Mouse (Mus musculus): ENCODE data around the gene Htra3.

The Htra3 gene

GRCm38 (mm10) chr5:35679256-35680155, at the start of gene Htra3:
Htra3 (minus strand) TSS chr5:35679782.
- in situ Hi-C loops (cut with MboI, MseI) = no loop called here

GRCm38 (mm10) chr5:35728957-35729460, 49.4 kb upstream of the Htra3 start:
- in situ Hi-C loops (cut with MboI, MseI) = no loop called here

- in situ Hi-C loops (cut with MboI, MseI) = no loop called here
These were observed 48.9 kb upstream of the Htra3 start for GRCm38 (mm10) chr5:35728344-35728956.

- in situ Hi-C loops (cut with MboI, MseI) = no loop called here
These were observed 47.9 kb upstream of the Htra3 start for GRCm38 (mm10) chr5:35727447-35727846.

- in situ Hi-C loops (cut with MboI, MseI) = no loop called here
These were observed 46.3 kb upstream of the Htra3 start for GRCm38 (mm10) chr5:35725840-35726239.

- in situ Hi-C loops (cut with MboI, MseI) = no loop called here
These were observed 44.3 kb upstream of the Htra3 start for GRCm38 (mm10) chr5:35723900-35724299.

- in situ Hi-C loops (cut with MboI, MseI) = no loop called here
These were observed 43.1 kb upstream of the Htra3 start for GRCm38 (mm10) chr5:35722654-35723053.

GRCm38 (mm10) chr5:35721933-35722332, 42.4 kb upstream of the Htra3 start:
- in situ Hi-C loops (cut with MboI, MseI) = no loop called here

- in situ Hi-C loops (cut with MboI, MseI) = no loop called here
These were observed 40.3 kb upstream of the Htra3 start for GRCm38 (mm10) chr5:35719880-35720279.

GRCm38 (mm10) chr5:35719343-35719742, 39.8 kb upstream of the Htra3 start:
- in situ Hi-C loops (cut with MboI, MseI) = no loop called here

GRCm38 (mm10) chr5:35718817-35719216, 39.2 kb upstream of the Htra3 start:
- in situ Hi-C loops (cut with MboI, MseI) = no loop called here

- in situ Hi-C loops (cut with MboI, MseI) = no loop called here
These were observed 38.4 kb upstream of the Htra3 start for GRCm38 (mm10) chr5:35717946-35718345.

- in situ Hi-C loops (cut with MboI, MseI) = no loop called here
These were observed 37.9 kb upstream of the Htra3 start for GRCm38 (mm10) chr5:35717455-35717854.

- in situ Hi-C loops (cut with MboI, MseI) = loop anchor here (5.0 kb wide), 1 partner anchor 122 kb away; no protein-coding TSS in a partner anchor
These were observed 34.2 kb upstream of the Htra3 start for GRCm38 (mm10) chr5:35713649-35714354.

GRCm38 (mm10) chr5:35712517-35712916, 32.9 kb upstream of the Htra3 start:
- in situ Hi-C loops (cut with MboI, MseI) = loop anchor here (5.0 kb wide), 1 partner anchor 120 kb away; no protein-coding TSS in a partner anchor

GRCm38 (mm10) chr5:35710931-35711330, 31.3 kb upstream of the Htra3 start:
- in situ Hi-C loops (cut with MboI, MseI) = loop anchor here (5.0 kb wide), 1 partner anchor 119 kb away; no protein-coding TSS in a partner anchor

- in situ Hi-C loops (cut with MboI, MseI) = loop anchor here (5.0 kb wide), 1 partner anchor 118 kb away; no protein-coding TSS in a partner anchor
These were observed 30.9 kb upstream of the Htra3 start for GRCm38 (mm10) chr5:35710481-35710880.

- in situ Hi-C loops (cut with MboI, MseI) = no loop called here
These were observed 25.8 kb upstream of the Htra3 start for GRCm38 (mm10) chr5:35705411-35705810.

- in situ Hi-C loops (cut with MboI, MseI) = no loop called here
These were observed 24.2 kb upstream of the Htra3 start for GRCm38 (mm10) chr5:35703814-35704213.

- in situ Hi-C loops (cut with MboI, MseI) = no loop called here
These were observed 23.6 kb upstream of the Htra3 start for GRCm38 (mm10) chr5:35703183-35703582.

GRCm38 (mm10) chr5:35702582-35703140, 23.1 kb upstream of the Htra3 start:
- in situ Hi-C loops (cut with MboI, MseI) = no loop called here

All from regulatory T cell (primary cell).